Mouse (Mus musculus) MEL (cell line): ENCODE measurements at regions not wholly inside any gene's neighbourhood (a gene's known extent, or its start where the extent isn't known, plus 50 kb on each side); places are given as distances from the start of the nearest gene placed in this dataset.

Experiments used
- DNase-seq: peaks from one replicate; pipeline ENCODE4 v3.0.0; 2011; ENCODE audit warnings: low read depth, low spot score
- H3K27ac ChIP-seq: 2 replicates; pipeline ENCODE4 v1.5.1; 2012; ENCODE audit warnings: low read depth, mild to moderate bottlenecking, control low read depth, low read length, moderate library complexity; ENCODE audit not compliant: control insufficient read depth
- H3K27me3 ChIP-seq, 2 experiments: fragments of 150-350 bp in 1 of 2; sonication (generic) in 1 of 2; 2 replicates each; pipeline ENCODE4 v1.6.1; 2012; ENCODE audit warnings: low read length in 2 of 2, mild to moderate bottlenecking in 2 of 2, improper control_type of control experiment in 1 of 2, moderate library complexity in 1 of 2; ENCODE audit not compliant: insufficient read depth in 2 of 2, control insufficient read depth in 1 of 2
- H3K36me3 ChIP-seq, 2 experiments: 2 replicates each; pipeline ENCODE4 v1.6.1; 2012 to 2014; ENCODE audit warnings: low read length in 2 of 2, improper control_type of control experiment in 1 of 2, inconsistent platforms in 1 of 2, mild to moderate bottlenecking in 1 of 2; ENCODE audit not compliant: insufficient read depth in 2 of 2, control insufficient read depth in 1 of 2
- H3K4me1 ChIP-seq, 2 experiments: fragments of 150-350 bp in 1 of 2; sonication (generic) in 1 of 2; 2 replicates each; pipeline ENCODE4 v1.6.1; 2012; ENCODE audit warnings: low read length in 2 of 2, improper control_type of control experiment in 1 of 2, mild to moderate bottlenecking in 1 of 2; ENCODE audit not compliant: insufficient read depth in 2 of 2, control insufficient read depth in 1 of 2
- H3K4me3 ChIP-seq, 2 experiments: fragments of 150-350 bp in 1 of 2; sonication (generic) in 1 of 2; 2 replicates each; pipeline ENCODE4 v1.5.1; 2012; ENCODE audit warnings: low read depth in 2 of 2, low read length in 2 of 2, mild to moderate bottlenecking in 2 of 2, moderate library complexity in 2 of 2, control low read depth in 1 of 2, improper control_type of control experiment in 1 of 2; ENCODE audit not compliant: control insufficient read depth in 1 of 2, insufficient read depth in 1 of 2
- H3K79me2 ChIP-seq: 2 replicates; pipeline ENCODE4 v1.6.1; 2012; ENCODE audit warnings: mild to moderate bottlenecking, low read length, moderate library complexity; ENCODE audit not compliant: control insufficient read depth, poor library complexity, insufficient read depth
- H3K9ac ChIP-seq: 2 replicates; pipeline ENCODE4 v1.6.1; 2012; ENCODE audit warnings: low read depth, mild to moderate bottlenecking, control low read depth, low read length, moderate library complexity; ENCODE audit not compliant: control insufficient read depth, poor library complexity, severe bottlenecking
- H3K9me3 ChIP-seq: fragments of 150-350 bp; sonication (generic); replicated peaks from 2 replicates; pipeline ENCODE4 v1.6.1; 2012; ENCODE audit warnings: mild to moderate bottlenecking, low read length, improper control_type of control experiment, moderate library complexity; ENCODE audit not compliant: insufficient read depth
- CHD1 ChIP-seq: IDR thresholded peaks from 2 replicates; pipeline ENCODE4 v1.6.1; 2012; ENCODE audit warnings: low read depth, mild to moderate bottlenecking, inconsistent platforms, low read length, improper control_type of control experiment
- CHD2 ChIP-seq: IDR thresholded peaks from 2 replicates; pipeline ENCODE4 v1.6.1; 2011; ENCODE audit warnings: low read length, improper control_type of control experiment
- E2F4 ChIP-seq: IDR thresholded peaks from 2 replicates; pipeline ENCODE4 v1.6.1; 2011; ENCODE audit warnings: low read depth, low read length, improper control_type of control experiment, borderline replicate concordance
- ELF1 ChIP-seq: IDR thresholded peaks from 2 replicates; pipeline ENCODE4 v1.6.1; 2014; ENCODE audit warnings: low read depth, mild to moderate bottlenecking, inconsistent platforms, low read length, improper control_type of control experiment, moderate library complexity
- EP300 ChIP-seq, 2 experiments: IDR thresholded peaks; 2 replicates each; pipeline ENCODE4 v1.6.1; 2011; ENCODE audit warnings: improper control_type of control experiment in 2 of 2, low read length in 2 of 2, low read depth in 1 of 2, mild to moderate bottlenecking in 1 of 2
- ETS1 ChIP-seq: IDR thresholded peaks from 2 replicates; pipeline ENCODE4 v1.6.1; 2012; ENCODE audit warnings: low read depth, mild to moderate bottlenecking, inconsistent platforms, low read length, improper control_type of control experiment, moderate library complexity
- GABPA ChIP-seq: IDR thresholded peaks from 2 replicates; pipeline ENCODE4 v1.6.1; 2012; ENCODE audit warnings: low read depth, mild to moderate bottlenecking, inconsistent platforms, low read length, improper control_type of control experiment, moderate library complexity
- HCFC1 ChIP-seq: IDR thresholded peaks from 2 replicates; pipeline ENCODE4 v1.6.1; 2012; ENCODE audit warnings: low read depth, mild to moderate bottlenecking, inconsistent platforms, low read length, improper control_type of control experiment, moderate library complexity
- JUND ChIP-seq: IDR thresholded peaks from 2 replicates; pipeline ENCODE4 v1.6.1; 2011; ENCODE audit warnings: low read depth, mild to moderate bottlenecking, improper control_type of control experiment, low read length
- MAFK ChIP-seq: IDR thresholded peaks from 2 replicates; pipeline ENCODE4 v1.6.1; 2011; ENCODE audit warnings: low read depth, mild to moderate bottlenecking, low read length, improper control_type of control experiment, borderline replicate concordance
- MAX ChIP-seq: IDR thresholded peaks from 2 replicates; pipeline ENCODE4 v1.6.1; 2011; ENCODE audit warnings: low read length, improper control_type of control experiment
- MAZ ChIP-seq: IDR thresholded peaks from 2 replicates; pipeline ENCODE4 v1.6.1; 2012; ENCODE audit warnings: low read depth, mild to moderate bottlenecking, inconsistent platforms, low read length, improper control_type of control experiment
- MEF2A ChIP-seq: IDR thresholded peaks from 2 replicates; pipeline ENCODE4 v1.6.1; 2014; ENCODE audit warnings: low read depth, mild to moderate bottlenecking, inconsistent platforms, low read length, improper control_type of control experiment; ENCODE audit not compliant: poor library complexity, insufficient replicate concordance, severe bottlenecking; ENCODE audit errors: extremely low read depth
- MYB ChIP-seq: IDR thresholded peaks from 2 replicates; pipeline ENCODE4 v1.6.1; 2011; ENCODE audit warnings: mild to moderate bottlenecking, low read depth, low read length, improper control_type of control experiment
- NELFE ChIP-seq: IDR thresholded peaks from 2 replicates; pipeline ENCODE4 v1.6.1; 2011; ENCODE audit warnings: low read depth, low read length, improper control_type of control experiment
- NRF1 ChIP-seq: IDR thresholded peaks from 2 replicates; pipeline ENCODE4 v1.6.1; 2014; ENCODE audit warnings: low read depth, mild to moderate bottlenecking, inconsistent platforms, low read length, improper control_type of control experiment, moderate library complexity; ENCODE audit not compliant: poor library complexity, insufficient read depth, severe bottlenecking
- POLR2AphosphoS2 ChIP-seq: IDR thresholded peaks from 2 replicates; pipeline ENCODE4 v1.6.1; 2011; ENCODE audit warnings: low read length, improper control_type of control experiment
- RAD21 ChIP-seq: IDR thresholded peaks from 2 replicates; pipeline ENCODE4 v1.6.1; 2011; ENCODE audit warnings: mild to moderate bottlenecking, low read depth, low read length, improper control_type of control experiment
- RCOR1 ChIP-seq: IDR thresholded peaks from 2 replicates; pipeline ENCODE4 v1.6.1; 2012; ENCODE audit warnings: low read depth, mild to moderate bottlenecking, inconsistent platforms, low read length, improper control_type of control experiment
- SMC3 ChIP-seq: IDR thresholded peaks from 2 replicates; pipeline ENCODE4 v1.6.1; 2011; ENCODE audit warnings: low read depth, low read length, improper control_type of control experiment
- TBP ChIP-seq: IDR thresholded peaks from 2 replicates; pipeline ENCODE4 v1.8.0; 2011; ENCODE audit warnings: low read depth, low read length, improper control_type of control experiment
- TCF12 ChIP-seq: IDR thresholded peaks from 2 replicates; pipeline ENCODE4 v1.6.1; 2014; ENCODE audit warnings: low read depth, mild to moderate bottlenecking, inconsistent platforms, low read length, improper control_type of control experiment, moderate library complexity
- UBTF ChIP-seq: IDR thresholded peaks from 2 replicates; pipeline ENCODE4 v1.6.1; 2012; ENCODE audit warnings: low read depth, mild to moderate bottlenecking, inconsistent platforms, low read length, improper control_type of control experiment, moderate library complexity, borderline replicate concordance; ENCODE audit not compliant: insufficient read depth
- USF2 ChIP-seq, 2 experiments: IDR thresholded peaks; 2 replicates each; pipeline ENCODE4 v1.6.1; 2011 to 2012; ENCODE audit warnings: improper control_type of control experiment in 2 of 2, low read length in 2 of 2, borderline replicate concordance in 1 of 2, inconsistent platforms in 1 of 2, low read depth in 1 of 2, mild to moderate bottlenecking in 1 of 2; ENCODE audit not compliant: insufficient read depth in 1 of 2
- ZNF384 ChIP-seq: IDR thresholded peaks from 2 replicates; pipeline ENCODE4 v1.6.1; 2012; ENCODE audit warnings: low read depth, mild to moderate bottlenecking, inconsistent platforms, low read length, improper control_type of control experiment

DNA sequence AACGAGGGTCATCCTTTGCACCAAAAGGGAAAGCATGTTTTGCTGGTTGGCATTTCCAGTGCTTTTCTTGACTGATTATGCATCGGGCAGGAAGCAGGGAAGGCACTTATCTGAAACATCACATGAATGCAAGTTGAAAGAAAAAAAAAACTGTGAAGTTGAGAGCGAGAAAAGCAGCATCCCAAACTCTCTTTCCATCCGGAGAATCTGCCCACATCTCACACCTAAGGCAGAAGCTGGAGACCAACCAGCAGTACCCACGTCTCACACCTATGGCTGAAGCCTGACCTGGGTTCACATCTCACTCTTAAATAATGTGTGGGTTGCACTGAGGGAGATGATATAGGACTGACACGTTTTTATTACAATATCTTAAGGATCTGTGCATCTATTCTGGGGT is 143.3 kb downstream of the Ackr3 start:
- H3K27me3 ChIP-seq = no peaks in the 10 kb centered on the region
- no peaks in the 10 kb centered on the region for H3K36me3 ChIP-seq
- no peak for DNase-seq
- H3K4me3 ChIP-seq = no peak overlapping the region
- H3K4me1 ChIP-seq = no peaks in the 10 kb centered on the region
- no peaks in the 10 kb centered on the region for H3K79me2 ChIP-seq
- no peaks in the 10 kb centered on the region for H3K9me3 ChIP-seq
- H3K9ac ChIP-seq = no peak overlapping the region
- no peak for TF ChIP-seq ETS1
- TF ChIP-seq POLR2AphosphoS2 = no peak
- TF ChIP-seq E2F4 = no peak
- TF ChIP-seq CHD1 = no peak
- no peak for TF ChIP-seq MYB
- no peak for TF ChIP-seq TBP
- TF ChIP-seq CHD2 = no peak
- TF ChIP-seq ZNF384 = no peak
- TF ChIP-seq GABPA = no peak
- no peak for TF ChIP-seq NRF1
- TF ChIP-seq MEF2A = no peak
- TF ChIP-seq MAX = no peak
- no peak for TF ChIP-seq UBTF
- TF ChIP-seq RCOR1 = no peak
- no peak for TF ChIP-seq MAFK
- no peak for TF ChIP-seq RAD21
- TF ChIP-seq MAZ = no peak
- no peak for TF ChIP-seq NELFE
- H3K27ac ChIP-seq = no peak overlapping the region

DNA sequence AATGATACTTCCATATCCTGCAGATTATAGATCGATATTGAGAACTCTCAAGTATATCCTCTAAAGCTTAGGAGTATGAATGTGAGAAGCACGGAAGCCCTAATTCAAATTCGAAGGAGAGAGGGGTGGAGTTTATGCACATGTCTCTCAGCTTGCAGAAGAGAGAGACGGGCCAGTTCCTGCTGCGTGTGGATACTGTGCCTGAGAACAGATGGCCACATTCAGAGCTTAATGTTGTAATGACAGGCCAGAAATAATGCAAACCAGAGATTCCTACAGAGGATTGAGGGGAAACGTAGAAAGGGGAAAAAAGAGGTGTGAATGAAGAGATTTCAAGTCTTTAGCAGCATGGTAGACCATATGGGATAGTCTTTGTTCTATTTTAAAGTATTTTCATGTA is 145.8 kb downstream of the Ackr3 start:
- Histone ChIP-seq H3K9ac (no peak overlapping the region), H3K36me3 (no peaks in the 10 kb centered on the region)
- TF ChIP-seq RAD21 (no peak), TBP (no peak), MYB (no peak), CHD1 (no peak), USF2 (IDR thresholded peaks at IDR 0.05; ENCODE audit: borderline replicate concordance in 1 of 2, insufficient read depth in 1 of 2, low read depth in 1 of 2, low read length in 2 of 2) (no peak), EP300 (IDR thresholded peaks at IDR 0.05; ENCODE audit: low read depth in 1 of 2, low read length in 2 of 2) (no peak), HCFC1 (no peak), TCF12 (no peak), ELF1 (no peak), SMC3 (no peak), JUND (no peak), NRF1 (no peak), RCOR1 (no peak), POLR2AphosphoS2 (no peak), MAFK (no peak), MAZ (no peak)
- TF ChIP-seq, all 39 proteins: peak for 0
- no peak overlapping the region for H3K4me3 ChIP-seq
- no peaks in the 10 kb centered on the region for H3K4me1 ChIP-seq
- H3K9me3 ChIP-seq = no peaks in the 10 kb centered on the region
- no peaks in the 10 kb centered on the region for H3K79me2 ChIP-seq
- no peaks in the 10 kb centered on the region for H3K27me3 ChIP-seq
- no peak overlapping the region for H3K27ac ChIP-seq
- no peak for DNase-seq
